Mouse (Mus musculus) brain, embryonic 14.5 days (tissue): Measurements from ENCODE around the gene Cldn14. TPM values are rescaled to one million over a fixed set of nuclear protein-coding genes. Genes with fewer than 3 reads are reported as not detected.

Source experiments
- DNase-seq: peaks from one replicate; pipeline ENCODE4 v3.0.0-alpha.2; 2011; ENCODE audit warnings: low read depth
- CTCF ChIP-seq: fragments of 200-500 bp; IDR thresholded peaks from 2 replicates; pipeline ENCODE4 v1.5.1; 2012; ENCODE audit warnings: inconsistent platforms, mild to moderate bottlenecking, moderate library complexity, borderline replicate concordance; ENCODE audit not compliant: insufficient read depth, insufficient read length; ENCODE audit errors: extremely low read depth
- POLR2A ChIP-seq: fragments of 200-500 bp; IDR thresholded peaks from 2 replicates; pipeline ENCODE4 v1.6.1; 2012; ENCODE audit warnings: mild to moderate bottlenecking, inconsistent platforms, borderline replicate concordance; ENCODE audit not compliant: poor library complexity, insufficient read depth, insufficient read length, severe bottlenecking; ENCODE audit errors: extremely low read depth
- polyA plus RNA-seq: library from polyadenylated mRNA; depleted of rRNA; stranded (reverse); fragments of >200 nt; gene quantifications from 2 replicates; pipeline ENCODE4 v1.2.3, GENCODE M21; 2012

Cldn14 gene
- polyA plus RNA-seq, 1 experiment, result not detected

- DNase-seq, result no peak
- TF ChIP-seq CTCF (no peak), POLR2A (no peak)
Observed at GRCm38 (mm10) chr16:93912808-93913207, 95.8 kb downstream of the Cldn14 start.

DNA sequence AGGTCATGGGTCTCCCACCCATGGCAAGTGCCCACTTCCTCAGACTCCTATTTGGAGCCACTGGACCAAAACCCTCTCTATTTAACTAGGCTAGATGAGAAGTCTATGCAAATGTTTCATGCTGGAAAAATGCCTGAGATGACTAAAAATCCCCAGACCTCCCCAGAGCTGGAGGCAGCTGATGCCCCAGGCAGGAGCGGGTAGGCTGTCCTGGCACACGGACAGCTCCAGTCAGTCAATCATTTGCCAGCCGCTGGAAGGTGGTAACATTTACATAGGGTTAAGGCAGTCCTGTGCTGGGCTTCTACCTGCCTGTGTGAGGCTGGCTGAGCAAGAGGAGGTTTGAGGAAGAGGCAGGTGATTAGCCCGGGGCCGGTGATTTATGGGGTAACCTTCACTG, 96.5 kb downstream of the Cldn14 start:
- no peak for TF ChIP-seq POLR2A
- TF ChIP-seq CTCF, result no peak
- peak; percentile 30 for DNase-seq

GRCm38 (mm10) chr16:93910735-93911665, 97.6 kb downstream of the Cldn14 start:
- no peak for TF ChIP-seq CTCF
- no peak for TF ChIP-seq POLR2A

DNA sequence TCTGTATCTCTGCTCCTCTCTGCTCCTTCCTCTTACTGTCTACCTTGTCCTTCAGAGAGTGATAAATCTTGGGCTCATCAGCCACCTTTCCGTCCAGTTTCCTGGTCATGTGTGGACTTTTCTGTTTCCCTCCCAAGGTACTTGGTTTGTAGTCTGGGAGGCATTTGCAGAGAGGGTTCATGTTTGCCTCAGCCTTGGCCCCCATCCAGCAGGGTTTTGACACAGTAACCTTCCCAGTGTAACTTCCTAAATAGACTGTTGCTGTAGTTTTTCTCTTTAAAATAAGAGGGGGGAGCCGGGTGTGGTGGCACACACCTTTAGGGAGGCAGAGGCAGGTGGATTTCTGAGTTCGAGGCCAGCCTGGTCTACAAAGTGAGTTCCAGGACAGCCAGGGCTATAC, 98.7 kb downstream of the Cldn14 start:
- no peak for TF ChIP-seq POLR2A
- no peak for TF ChIP-seq CTCF
- DNase-seq, result no peak

More at GRCm38 (mm10) chr16:93910735-93911665, 97.6 kb downstream of the Cldn14 start:
- no peak for DNase-seq

DNA sequence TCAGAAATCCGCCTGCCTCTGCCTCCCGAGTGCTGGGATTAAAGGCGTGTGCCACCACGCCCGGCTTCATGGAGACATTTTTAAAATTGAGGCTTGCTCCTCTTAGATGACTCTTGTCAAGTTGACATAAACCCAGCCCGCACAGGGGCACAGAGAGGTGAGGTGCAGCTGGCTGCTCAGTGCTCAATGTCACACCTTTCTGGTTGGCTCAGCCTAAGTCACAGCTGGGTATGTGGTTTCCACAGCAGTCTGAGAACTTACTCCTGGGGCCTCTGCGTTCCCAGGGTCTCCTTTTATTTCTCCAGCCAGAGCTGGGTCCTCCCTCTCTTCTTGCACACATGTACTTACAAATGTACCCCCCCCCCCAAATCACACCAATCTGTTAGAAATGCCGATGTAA, 100.4 kb downstream of the Cldn14 start:
- no peak for DNase-seq
- TF ChIP-seq POLR2A (no peak), CTCF (no peak)

DNA sequence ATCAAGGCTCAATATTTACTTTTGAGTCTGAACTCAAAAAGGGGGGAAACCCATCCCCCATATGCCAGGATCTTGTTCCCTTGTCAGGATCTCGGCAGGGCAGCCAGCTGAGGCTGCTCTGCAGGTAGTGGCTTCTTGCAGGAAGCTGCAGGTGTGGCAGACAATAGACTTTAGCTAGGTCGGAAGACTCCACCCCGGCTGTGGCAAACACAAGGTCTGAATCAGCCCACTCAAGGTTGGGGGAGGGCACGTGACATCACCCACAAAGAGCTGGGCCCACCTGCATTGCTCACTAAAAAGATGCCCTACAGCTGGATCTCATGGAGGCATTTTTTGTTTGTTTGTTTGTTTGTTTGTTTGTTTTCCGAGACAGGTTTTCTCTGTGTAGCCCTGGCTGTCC, 100.9 kb downstream of the Cldn14 start:
- no peak for TF ChIP-seq POLR2A
- no peak for TF ChIP-seq CTCF
- DNase-seq, result no peak

DNA sequence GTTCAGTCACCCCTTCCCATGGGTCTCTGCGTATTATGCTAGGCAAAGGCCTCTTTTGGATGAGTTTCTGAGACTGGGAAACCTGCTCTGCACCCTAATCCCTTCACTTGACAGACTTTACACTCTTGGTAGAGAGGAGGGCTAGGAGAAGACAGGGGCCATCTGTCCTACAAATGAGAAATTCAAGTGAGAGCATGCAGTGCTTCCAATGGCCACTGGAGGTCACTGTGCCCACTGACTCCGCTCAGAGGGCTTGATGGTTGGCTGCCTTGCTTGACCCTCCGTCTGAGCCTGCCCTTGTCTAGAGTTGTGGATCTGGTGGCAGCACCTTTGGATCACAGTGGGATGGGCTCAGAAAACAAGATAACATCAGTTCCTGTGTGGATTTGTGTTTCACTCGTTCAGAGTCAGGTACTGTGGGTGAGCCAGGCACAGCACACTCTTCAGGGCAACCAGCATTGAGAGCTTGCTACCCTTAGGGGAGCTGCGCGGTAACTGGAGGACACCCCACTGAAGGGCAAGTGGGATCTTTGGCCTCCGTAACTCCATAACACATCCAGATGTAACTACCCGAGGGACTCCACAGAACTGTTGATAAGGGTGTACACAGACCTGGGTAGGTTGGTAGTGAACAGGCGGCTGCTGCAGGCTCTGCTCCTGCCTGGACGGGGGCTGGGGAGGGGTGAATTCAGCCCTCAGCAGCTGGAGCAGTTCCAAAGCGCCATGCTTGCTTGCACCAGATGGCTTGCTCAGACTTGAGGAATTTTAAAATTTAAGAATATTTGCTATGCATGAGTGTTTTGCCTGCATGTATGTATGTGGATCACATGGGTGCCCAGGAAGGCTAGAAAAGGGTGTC, 102.3 kb downstream of the Cldn14 start:
- TF ChIP-seq CTCF (peak; percentile 96), POLR2A (no peak)
- DNase-seq, result peak; percentile 75

DNA sequence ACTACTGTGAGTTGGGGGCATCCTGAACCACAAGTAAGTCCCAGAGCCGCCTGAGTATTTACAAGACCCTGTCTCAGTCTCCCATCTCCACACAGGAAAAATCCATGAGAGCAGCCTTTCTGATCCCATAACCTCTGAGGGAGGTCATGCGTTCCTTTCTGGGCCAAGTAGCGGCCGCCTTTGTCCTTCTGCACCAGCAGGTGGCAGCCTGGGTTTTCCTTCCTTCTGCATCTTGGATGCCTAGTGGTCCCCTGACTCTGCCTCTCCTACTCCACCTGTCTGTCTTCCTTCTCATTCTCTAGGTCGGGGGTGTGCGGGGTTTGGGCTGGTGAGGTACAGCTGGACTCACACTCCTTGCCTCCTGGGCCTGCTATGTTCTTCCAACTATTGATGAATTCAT, 105.6 kb downstream of the Cldn14 start:
- no peak for DNase-seq
- TF ChIP-seq CTCF (peak; percentile 38; the same call in 1 of the 2 replicates), POLR2A (no peak)

DNA sequence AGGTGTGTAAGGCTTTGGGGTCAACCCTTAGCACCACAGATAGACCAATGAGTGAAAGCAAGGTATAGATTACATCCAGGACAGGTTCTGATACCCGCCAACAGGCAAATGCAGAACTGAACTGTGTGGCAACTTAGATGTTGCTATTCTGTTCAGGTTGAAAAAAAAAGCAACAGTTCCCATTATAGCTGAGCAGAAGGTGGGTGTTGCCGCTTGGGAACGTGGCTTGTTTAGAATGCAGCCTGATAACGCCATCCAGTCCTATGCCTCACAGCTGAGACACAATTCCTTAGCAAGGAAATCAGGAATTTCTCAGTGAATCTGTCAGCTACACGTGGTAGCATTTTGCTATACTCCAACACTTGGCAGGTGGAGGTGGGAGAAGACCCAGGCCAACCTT, 115.4 kb downstream of the Cldn14 start:
- TF ChIP-seq CTCF, result no peak
- no peak for TF ChIP-seq POLR2A
- no peak for DNase-seq

- TF ChIP-seq CTCF (no peak), POLR2A (no peak)
- no peak for DNase-seq
Observed at GRCm38 (mm10) chr16:93890948-93891604, 117.6 kb downstream of the Cldn14 start.

DNA sequence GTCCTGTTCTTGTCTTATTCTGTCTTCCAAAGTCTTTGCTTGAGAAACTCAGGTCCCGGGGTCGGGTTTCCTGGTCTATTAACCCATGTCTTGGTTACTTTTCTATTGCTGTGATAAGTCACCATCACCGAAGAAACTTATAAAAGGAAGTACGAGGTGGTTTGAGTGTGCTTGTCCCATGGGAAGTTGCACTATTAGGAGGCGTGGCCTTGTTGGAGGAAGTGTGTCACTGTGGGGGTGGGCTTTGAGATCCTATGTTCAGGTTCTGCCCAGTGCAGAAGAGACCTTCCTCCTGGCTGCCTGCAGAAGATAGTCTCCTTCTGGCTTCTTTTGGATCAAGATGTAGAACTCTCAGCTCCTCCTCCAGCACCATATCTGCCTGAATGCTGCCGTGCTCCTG, 120.2 kb downstream of the Cldn14 start:
- TF ChIP-seq CTCF, result no peak
- no peak for TF ChIP-seq POLR2A
- DNase-seq, result no peak
